Mouse (Mus musculus) right cerebral cortex, adult 18-20 months (tissue): ENCODE results near the gene Plcxd2.

Experiments used
- DNase-seq: peaks from one replicate; pipeline ENCODE4 v3.0.0; 2022; ENCODE audit warnings: mixed read lengths

Plcxd2 gene

DNA sequence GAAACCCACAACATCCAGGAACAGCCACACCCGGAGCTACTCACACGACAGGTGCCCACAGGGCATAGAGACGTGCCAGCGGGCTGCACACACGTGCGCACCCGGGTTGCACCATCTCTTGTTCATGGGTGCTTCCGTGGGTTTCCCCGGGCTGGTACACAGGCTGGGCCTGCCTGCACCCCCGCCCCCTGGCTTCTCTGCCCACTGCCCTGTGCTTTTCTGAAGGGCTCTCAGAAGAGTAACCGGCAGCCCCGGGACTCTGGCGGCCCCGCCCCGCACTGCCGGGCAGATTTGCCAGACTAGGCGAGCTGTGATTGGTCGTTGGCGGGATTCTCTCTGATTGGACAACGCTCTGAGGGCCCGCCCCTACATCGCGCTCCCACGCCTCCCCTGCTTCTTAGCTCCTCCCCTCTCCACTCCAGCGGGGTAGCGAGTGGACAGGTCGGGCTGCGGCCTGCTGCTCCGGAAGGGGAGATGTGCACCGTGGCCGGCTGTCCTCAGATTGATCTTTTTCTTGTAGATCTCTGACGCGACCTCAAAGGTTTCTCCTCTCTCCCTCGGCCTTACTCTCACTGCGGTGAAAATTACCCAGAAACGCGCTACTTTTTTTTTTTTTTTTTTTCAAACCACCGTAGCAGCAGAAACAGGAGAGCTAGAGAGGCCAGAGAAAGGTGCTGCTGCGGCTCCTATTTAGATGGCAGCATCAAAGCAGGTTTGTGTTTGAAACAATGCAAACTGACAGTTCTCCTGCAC lies at the start of gene Plcxd2:
Gene Plcxd2 (minus strand): TSS at position 66 of the 753 bp plus-strand sequence.
- DNase-seq, result peak; percentile 96

DNA sequence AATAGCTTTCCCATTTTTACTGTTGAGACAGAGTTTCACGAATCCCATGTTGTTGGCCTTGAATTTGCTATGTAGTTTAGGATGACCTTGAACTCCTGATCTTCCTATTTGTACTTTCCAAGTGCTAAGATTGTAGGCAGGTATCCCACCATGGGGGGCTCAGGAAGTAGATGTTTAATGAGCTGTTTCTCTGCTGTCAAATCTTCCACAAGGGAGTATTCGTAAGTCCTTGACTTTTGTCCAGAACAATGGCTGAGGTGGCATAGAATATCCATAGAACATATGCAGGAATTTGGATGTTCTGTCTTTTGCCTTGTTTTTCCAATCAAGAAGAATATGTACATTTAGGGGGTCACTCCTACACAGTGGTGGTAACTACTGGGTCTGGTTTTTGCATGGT lies 36.9 kb upstream of the Plcxd2 start:
- no peak for DNase-seq

DNA sequence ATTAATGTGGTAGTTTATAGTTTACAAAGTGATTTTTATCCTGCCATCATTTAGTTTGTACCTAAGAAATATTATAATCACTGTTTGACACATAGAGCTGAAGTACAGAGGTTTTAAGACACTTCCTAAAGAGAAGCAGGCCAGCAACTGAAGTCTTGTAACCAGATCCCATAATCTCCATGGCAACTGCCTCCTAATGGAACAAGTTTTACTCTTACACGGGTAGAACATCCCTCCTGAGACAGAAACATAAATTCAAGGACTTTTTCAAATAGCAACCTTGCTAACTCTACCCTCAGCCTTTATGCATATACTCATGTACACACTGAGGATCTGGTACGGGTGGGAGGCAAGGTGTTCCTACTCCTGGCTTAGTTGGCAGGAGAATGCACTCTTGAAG lies 26.2 kb upstream of the Plcxd2 start:
- no peak for DNase-seq

DNA sequence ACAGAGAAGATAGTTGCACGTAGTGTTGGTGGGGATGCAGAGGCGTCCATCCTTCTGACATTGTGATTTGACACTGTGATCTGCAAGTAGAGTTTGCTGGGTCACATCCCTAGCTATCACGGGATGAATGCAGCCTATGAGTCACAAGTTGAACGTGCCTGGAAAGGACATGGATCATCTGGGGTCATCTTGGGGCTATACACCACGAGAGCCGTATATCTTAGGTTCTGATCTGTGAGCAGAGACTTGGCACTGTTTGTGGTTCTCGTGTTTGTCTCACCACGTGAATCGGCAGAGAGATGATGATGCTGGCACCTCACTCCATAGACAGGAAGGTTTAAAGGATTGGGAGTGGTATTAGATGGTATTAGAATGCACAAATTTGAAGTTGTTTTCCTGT lies 23.9 kb upstream of the Plcxd2 start:
- no peak for DNase-seq

DNA sequence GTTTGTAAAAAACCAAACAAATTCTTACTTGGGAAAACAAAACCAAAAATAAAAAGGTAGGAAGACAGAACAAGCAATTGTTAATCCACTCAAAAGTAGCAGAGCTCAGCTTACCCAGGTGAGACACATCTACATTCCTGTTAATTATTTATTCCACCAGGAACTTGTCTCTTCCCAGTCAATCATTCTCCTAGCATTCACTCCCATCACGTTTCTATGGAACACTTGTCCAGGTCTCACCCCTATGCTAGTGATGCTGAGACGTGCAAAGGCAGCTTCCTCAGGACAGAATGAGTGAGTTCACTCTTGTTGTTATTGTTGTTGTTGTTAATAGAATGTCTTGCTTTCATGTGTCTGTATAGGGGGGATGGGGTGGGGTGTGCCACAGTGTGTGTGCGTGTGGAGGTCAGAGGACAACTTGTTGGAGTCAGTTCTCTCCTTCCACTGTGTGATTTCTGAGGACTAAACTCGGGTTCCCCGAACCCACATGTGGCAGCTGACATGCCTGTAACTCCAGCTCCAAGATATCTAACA lies 13.0 kb upstream of the Plcxd2 start:
- DNase-seq, result no peak

DNA sequence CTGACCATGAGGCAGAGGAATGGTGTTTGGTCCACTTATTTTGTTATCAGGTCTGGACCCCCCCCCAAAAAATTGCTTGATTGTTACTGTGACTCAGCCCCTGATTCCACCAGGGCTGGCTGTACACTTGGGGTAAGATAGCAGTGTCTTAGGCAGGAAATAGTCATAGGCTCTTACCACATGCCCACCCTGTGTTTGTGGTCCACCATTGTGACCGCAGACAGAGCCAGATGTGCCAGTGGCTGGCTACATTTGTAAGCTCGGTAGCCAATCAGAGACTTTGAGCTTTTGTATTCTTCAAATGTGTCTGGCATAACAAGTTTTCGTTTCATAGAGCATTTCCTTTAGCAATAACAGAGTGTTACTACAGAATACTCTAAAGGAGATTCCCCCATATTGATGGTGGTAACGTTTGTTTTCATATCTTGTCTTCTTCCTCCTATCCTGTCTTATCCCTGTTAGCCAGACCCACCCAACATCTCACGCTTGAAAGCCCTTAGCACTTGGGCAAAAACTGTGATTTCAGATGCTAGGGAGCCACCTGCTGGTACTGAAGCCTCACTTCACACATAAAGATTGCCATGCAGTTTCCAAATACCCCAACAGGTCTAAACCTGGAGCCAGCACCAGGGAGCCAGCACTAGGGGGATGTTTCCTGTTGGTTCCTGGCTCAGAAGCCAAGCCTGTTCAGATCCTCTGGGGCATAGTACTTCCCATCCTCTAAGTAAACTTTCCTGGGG lies 12.3 kb upstream of the Plcxd2 start:
- peak; percentile 70 for DNase-seq

DNA sequence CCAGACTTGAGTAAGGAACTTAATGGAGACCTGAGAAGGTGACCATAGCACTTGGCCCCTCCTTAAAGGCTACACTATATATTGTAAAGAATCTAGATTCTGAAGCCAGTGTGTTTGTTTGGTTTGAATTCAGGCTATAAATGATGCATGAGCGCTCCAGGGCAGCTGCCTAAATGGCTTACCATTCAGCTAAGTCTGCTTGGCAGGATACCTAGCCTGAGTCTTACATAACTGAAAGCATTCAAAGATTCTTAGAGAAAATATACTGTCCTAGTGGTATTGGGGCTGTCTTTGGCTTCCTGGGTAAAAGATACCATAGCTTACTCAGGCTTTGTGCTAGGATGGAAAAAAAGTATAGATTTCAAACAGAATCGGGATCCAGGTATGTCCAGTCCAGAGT lies 11.3 kb upstream of the Plcxd2 start:
- no peak for DNase-seq

DNA sequence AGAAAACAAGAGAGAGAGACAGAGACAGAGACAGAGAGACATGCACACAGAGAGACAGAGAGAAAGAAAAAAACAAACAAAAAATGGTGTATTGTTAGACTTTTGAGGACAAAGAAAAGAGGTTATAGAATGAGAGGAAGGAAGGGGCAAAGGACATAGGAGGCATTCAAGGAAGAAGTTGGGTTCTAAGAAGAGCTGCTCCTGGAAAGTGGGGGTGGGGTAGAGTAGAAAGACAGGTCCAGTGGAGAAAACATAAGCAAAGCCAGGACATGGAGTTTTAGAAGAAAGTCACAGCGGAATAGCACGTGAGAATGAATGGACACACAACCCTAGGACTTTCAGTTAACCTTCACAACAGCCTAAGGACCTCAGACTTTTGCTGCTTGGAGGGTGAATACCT lies 10.4 kb upstream of the Plcxd2 start:
- DNase-seq, result no peak

DNA sequence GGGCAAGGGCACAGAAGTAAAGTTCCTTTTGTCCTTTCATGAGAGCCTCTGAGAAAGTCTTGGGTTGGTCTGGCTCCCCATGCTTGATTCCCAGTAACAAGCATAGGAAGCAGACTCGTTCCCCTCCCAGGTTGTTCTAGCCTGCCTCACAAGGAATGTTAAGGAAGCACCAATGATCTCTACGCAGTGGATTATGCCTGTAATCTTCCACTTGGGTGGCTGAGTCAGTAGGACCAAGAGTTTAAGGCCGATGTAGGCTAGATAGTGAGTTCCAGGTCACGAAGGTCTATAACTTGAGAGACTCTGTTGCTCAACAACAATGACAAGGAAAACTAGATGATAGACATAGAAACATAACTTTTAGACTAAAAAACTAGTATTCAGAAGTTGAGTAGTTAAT lies 9.8 kb upstream of the Plcxd2 start:
- DNase-seq, result no peak

DNA sequence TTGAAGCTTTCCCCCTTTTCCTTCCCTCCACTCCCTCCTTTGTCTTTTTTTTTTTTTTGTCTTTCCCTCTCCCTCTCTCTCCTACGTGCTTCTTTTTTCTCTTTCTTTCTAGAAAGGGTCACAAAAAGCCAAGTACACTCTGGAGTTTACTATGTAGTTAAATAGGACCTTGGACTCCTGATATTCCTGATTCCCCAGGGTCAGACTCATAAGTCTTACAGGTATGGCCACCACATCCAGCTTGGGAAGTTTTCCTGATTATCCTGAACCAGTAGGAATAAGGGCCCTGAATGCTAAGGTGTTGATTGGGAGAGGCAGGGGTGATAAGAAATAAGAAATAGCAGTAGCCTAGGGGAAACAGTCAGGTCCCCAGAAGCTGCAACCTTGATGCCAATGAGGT lies 9.3 kb upstream of the Plcxd2 start:
- no peak for DNase-seq

DNA sequence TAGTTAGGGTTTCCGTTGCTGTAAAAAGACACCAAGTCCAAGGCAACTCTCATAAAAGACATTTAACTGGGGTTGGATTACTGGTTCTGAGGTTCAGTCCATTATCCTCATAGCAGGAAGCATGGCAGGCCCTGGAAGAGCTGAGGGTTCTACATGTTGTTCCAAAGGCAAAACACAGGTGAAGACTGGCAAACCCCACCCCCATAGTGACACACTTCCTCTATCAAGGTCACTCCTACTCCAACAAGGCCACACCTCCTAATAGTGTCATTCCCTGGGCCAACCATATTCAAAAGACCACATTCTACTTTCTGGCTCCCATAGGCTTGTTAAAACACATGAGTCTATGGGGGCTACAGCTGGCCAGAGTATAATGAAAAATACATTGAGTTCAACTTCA lies 1.7 kb upstream of the Plcxd2 start:
- DNase-seq, result no peak

DNA sequence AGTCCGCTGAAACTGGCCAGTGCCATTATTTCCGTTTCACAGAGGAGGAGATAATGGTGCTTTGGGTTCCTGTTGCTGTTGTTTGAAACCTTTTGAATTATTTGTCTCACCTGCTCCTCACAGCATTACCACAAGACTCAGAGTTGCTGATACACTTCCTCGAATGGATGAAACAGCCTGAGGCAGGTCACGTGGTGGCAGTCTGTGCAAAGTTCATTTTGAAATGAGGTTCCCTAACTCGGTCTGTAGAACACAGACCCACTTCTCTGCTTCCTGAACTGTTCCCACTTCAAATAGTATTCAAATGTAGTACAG lies 845 bp upstream of the Plcxd2 start:
- no peak for DNase-seq

DNA sequence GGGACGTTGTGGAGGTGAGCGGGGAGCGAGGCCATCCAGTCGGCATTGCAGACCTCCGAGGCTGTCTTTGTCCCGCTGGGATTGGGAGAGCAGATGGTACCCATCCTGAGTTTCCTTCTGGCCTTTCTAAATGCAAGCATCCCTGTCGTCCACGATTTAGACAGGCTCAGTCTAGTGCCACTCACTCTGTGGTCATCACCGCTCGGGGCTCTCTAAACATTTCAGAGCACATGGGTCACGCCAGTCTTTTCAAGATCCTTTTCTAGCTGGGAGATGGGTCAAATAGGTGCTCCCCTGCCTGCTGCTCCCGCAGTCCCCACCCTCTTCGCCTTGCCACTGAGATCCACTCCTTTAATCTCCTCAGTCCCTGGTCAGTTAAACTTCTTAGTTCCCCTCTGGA lies 301 bp downstream of the Plcxd2 start:
- DNase-seq, result no peak

DNA sequence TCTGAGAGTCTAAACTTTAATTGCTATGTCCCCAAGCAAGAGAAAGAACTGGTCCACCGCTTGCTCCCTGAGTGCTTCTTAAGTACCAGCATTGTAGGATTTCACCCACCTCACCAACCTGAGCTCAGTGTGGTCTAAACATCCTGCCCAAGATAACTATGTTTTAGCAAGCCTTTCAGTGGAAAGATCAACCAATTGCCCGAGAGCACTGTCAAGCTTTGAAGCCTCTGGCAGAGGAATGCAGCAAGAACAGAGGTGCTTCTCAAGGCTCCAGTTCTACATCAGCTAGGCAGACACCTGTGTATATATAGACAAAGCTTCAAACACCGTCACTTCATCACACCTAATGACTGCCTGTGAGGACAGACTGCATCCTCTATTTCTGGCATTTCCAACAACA lies 1.3 kb downstream of the Plcxd2 start:
- DNase-seq, result no peak

DNA sequence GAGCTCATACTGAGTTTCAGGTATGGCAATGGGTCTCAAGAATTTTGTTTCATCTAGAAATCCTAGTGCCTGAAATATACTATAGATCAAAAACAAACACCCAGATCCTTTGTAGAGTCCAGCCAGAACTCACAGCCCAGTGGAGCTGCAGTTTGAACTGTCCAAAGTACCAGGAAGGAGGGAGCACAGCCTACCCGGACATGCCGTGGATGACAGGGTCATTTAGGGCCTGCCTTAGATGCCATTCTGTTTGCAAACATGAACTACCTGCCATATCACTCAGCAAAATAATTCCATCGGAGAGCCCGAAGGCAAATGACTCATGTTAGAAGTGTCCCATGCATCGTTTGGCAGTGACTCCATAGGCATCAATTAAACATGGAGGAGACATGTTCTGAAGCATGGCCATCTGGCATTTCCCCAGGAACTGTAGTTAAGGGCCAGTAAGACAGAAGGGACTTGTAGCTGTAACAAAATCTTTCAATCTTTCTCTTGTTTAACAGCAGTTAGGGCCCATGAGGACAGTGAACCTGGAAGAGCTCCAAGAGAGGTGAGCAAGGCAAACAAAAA lies 1.9 kb downstream of the Plcxd2 start:
- no peak for DNase-seq

DNA sequence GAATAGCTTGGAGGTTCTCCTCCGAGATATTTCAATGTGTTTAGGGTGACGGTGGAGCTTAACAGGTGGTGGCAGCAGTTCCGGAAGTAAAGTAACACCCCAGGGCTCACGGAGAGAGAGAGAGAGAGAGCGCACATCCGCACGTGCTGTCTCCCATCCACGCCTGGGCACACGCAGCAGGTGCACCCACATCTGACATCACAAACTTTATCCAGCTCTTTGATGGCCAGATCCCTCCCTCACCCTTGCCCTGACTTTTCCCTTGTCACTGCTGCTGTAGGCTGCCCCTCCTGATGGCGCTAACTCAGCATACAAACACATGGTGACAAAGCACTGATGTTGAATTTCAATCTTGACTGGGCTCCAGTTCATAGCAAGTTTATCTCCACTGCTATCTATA lies 3.8 kb downstream of the Plcxd2 start:
- DNase-seq, result no peak

DNA sequence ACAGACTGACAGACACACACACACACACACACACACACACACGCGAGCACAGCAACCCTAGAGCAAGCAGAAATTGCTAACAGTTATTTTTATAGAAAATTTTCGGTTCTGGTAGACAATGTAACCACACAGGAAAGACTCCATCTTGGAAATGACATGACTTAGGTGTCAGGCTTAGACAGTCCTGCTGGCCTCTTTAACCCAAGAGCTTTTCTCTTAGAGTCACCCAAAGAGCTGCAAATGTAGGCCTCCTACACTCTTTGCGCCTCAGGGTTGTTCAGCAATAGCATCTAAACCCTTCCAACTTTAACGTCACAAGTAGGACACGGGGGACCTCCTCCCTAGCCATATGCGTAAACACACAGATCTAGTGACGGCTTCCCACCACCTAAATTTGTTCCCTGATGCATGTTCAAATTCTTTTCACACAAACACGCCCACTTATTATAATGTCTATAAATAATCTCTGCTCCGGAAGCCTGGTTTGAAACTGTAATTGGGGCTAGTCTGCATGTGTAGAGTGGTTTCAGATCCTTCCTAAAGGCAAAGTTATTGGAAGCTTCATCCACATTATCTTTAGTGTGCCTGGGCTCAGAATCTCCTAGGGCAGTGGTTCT lies 8.4 kb downstream of the Plcxd2 start:
- peak; percentile 70 for DNase-seq

DNA sequence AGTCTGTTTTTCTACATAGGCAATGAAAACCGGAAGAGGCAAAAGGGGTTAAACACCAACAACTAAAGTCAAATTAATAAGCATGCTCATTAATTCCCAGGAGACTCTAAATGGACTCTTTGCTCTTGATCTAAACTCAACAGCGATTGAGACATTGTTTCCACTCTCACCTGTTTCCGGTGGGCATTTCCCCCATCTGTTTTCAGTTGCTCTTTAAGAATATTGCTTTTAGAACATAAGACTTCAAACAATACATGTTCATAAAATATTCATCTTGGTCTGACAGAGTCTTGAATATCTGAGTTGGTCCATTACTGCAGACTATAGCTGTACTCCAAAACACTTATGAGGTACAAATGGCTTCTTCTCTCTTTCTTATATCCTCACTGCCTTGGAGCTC lies 9.0 kb downstream of the Plcxd2 start:
- DNase-seq, result no peak

DNA sequence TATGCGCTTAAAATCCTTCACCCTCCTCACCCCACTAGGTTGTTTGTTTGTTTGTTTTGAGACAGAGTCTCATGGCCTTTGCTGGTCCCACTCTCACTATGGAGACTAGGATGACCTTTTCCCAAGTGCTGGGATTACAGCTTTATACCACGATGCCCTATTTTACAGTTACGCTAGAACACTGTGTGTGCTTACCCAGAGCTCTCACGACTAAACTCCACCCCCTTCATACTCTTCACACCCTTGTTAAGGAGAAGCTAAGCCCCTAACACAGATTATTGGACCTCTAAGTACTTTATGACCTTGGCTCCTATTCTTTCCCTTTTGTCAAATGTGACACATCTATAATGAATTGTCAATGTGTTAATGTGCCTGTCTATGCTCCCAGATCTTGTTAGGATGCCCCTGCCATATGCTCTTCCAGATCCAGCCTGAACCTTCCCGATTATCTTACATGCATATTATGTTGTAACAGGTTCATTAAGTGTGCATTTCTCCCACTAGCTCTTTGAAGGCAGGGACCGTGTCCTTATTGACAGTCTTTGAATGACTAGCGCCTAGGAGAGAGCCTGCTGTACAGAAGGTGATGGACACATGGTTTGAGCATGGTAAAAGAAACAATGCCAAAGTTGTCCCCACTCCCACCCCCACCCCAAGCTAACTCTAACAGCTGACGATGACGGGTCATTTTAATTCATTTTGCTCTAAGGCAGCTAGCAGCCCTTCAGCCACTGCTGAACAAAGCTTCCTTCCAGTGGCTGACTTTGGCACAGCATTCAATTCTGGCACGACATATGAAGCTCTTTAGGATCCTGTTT lies 10.4 kb downstream of the Plcxd2 start:
- DNase-seq, result no peak

DNA sequence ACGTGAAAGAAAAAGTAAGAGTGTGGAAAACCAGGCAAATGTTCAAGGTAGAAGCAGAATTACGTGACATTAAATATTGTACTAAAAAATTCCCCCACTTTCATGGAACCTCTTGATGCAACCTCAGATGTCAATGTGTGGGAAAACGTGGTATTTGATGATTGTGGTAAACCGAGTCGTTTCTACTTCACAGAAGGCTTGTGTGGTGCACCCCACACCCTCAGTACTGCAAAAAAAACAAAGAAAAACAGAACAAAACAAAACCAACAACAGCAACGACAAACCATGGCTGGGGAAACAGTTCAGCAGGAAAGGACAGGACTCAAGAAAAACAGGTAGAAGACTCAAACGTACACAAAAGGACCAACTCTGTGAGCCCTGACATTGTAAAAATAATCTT lies 11.8 kb downstream of the Plcxd2 start:
- DNase-seq, result no peak

DNA sequence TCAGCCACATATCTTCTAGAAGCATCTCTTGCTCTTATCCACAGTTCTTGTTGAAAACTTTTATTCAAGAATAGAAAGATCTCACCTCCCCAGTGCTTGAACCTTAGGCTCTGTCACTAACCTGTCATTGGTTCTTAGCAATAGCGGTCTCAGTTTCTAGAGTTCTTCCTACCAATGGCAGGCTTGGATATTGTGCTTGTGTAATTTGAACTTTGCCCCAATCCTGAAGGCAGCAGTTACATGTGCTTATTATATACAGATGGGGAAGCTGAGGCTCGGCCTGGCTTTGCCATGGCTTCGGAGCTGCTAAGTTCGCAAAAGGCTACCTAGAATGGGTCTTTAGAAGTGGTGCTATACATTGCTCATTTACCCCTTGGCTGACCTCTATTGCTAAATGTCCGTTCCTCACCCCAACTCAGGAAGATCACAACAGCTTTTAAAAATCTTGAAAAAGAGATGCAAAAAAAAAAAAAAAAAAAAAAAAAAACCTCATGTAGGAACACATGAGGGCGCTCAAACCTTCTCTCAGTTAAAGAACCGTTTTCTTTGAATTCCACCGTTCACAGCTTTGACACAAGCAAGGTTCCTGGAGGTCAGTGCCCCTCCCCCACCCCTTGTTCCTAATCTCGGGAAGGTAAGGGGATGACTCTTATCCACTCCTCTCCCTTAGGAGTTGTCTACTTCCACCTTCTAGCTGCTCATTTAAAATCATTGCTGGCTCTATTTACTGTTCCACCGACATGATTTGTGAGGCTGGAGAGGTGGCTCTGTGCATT lies 18.9 kb downstream of the Plcxd2 start:
- no peak for DNase-seq

DNA sequence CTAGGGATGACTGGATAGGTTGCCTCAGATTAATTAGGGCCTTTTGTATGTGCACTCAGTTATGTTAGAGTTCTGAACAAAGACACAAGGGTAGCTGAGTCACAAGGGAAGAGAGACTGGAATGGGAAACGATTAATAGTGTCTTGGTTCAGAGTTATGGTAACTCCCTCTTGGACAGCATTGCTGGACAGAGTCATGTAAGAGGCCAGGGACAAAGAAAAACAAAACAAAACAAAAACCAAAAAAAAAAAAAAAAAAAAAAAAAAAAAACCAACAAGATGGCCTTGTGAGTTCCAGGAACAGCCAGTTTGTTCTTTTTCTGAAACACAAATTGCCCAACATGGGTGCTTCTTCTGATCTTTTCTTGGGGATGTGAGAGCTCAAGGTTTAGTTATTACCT lies 23.8 kb downstream of the Plcxd2 start:
- no peak for DNase-seq
